Mouse (Mus musculus) ES-Bruce4 (cell line): ENCODE measurements at regions not wholly inside any gene's neighbourhood (a gene's known extent, or its start where the extent isn't known, plus 50 kb on each side); places are given as distances from the start of the nearest gene placed in this dataset.

Experiments used
- H3K27ac ChIP-seq: 2 replicates; pipeline ENCODE4 v1.5.1; 2012; ENCODE audit warnings: low read length, inconsistent platforms; ENCODE audit not compliant: insufficient read depth
- H3K27me3 ChIP-seq: 2 replicates; pipeline ENCODE4 v1.6.1; 2012; ENCODE audit warnings: mild to moderate bottlenecking, low read length, inconsistent platforms; ENCODE audit not compliant: control insufficient read depth, poor library complexity, insufficient read depth, severe bottlenecking
- H3K36me3 ChIP-seq: 2 replicates; pipeline ENCODE4 v1.6.1; 2012; ENCODE audit warnings: inconsistent platforms, mild to moderate bottlenecking, low read length, moderate library complexity; ENCODE audit not compliant: control insufficient read depth, poor library complexity, insufficient read depth, severe bottlenecking
- H3K4me1 ChIP-seq: one replicate; pipeline ENCODE4 v1.8.1; 2011; ENCODE audit warnings: low read length; ENCODE audit not compliant: control insufficient read depth, insufficient read depth
- H3K4me3 ChIP-seq: 2 replicates; pipeline ENCODE4 v1.5.1; 2011; ENCODE audit warnings: low read depth, mild to moderate bottlenecking, low read length
- H3K9ac ChIP-seq: 2 replicates; pipeline ENCODE4 v1.6.1; 2012; ENCODE audit warnings: low read depth, mild to moderate bottlenecking, inconsistent platforms; ENCODE audit not compliant: poor library complexity, severe bottlenecking
- H3K9me3 ChIP-seq: replicated peaks from 2 replicates; pipeline ENCODE4 v1.6.1; 2012; ENCODE audit warnings: mild to moderate bottlenecking, low read length, inconsistent platforms; ENCODE audit not compliant: control insufficient read depth, poor library complexity, insufficient read depth, severe bottlenecking
- CTCF ChIP-seq: IDR thresholded peaks from one replicate; pipeline ENCODE4 v1.8.1; 2011; ENCODE audit warnings: low read depth, low read length
- EP300 ChIP-seq: IDR thresholded peaks from 2 replicates; pipeline ENCODE4 v1.6.1; 2011; ENCODE audit warnings: low read depth, low read length; ENCODE audit not compliant: insufficient read depth
- POLR2A ChIP-seq: IDR thresholded peaks from one replicate; pipeline ENCODE4 v1.8.1; 2011; ENCODE audit warnings: low read length; ENCODE audit not compliant: insufficient read depth

- Histone ChIP-seq H3K4me3 (no peak overlapping the region), H3K36me3 (no peaks in the 10 kb centered on the region), H3K9ac (no peak overlapping the region), H3K4me1 (no peaks in the 10 kb centered on the region), H3K27ac (no peak overlapping the region), H3K27me3 (no peaks in the 10 kb centered on the region), H3K9me3 (no peaks in the 10 kb centered on the region)
- TF ChIP-seq CTCF (no peak), POLR2A (no peak), EP300 (no peak)
Measured at GRCm38 (mm10) chr1:15985579-15985978, 107.5 kb downstream of the 4930444P10Rik start.

DNA sequence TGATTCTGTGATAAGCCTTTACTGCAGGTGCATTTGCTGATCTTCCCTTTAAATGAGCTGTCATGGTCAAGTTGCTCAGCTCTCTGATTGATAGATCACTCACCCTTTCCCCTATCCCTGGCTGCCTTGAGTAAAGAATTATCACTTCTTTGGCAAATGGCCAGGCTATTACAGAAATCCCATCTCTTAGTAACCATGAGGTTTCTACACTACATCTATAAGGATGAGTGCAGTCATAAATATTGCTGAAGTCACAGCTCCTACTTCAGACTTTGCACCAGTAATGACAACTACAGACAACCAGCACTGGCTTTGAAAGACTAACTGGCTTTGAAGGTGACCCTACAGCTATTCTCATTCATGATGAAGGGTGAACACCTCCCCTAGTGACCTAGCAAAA, 113.8 kb downstream of the 4930444P10Rik start:
- H3K4me1 ChIP-seq, result no peaks in the 10 kb centered on the region
- H3K27me3 ChIP-seq, result no peaks in the 10 kb centered on the region
- H3K36me3 ChIP-seq, result no peaks in the 10 kb centered on the region
- no peak overlapping the region for H3K27ac ChIP-seq
- H3K9ac ChIP-seq, result no peak overlapping the region
- TF ChIP-seq CTCF, result no peak
- no peaks in the 10 kb centered on the region for H3K9me3 ChIP-seq
- H3K4me3 ChIP-seq, result no peak overlapping the region

- H3K27ac ChIP-seq, result no peak overlapping the region
- no peaks in the 10 kb centered on the region for H3K4me1 ChIP-seq
- H3K4me3 ChIP-seq, result no peak overlapping the region
- no peak overlapping the region for H3K9ac ChIP-seq
- TF ChIP-seq EP300 (no peak), POLR2A (no peak), CTCF (no peak)
- H3K9me3 ChIP-seq, result no peaks in the 10 kb centered on the region
- no peaks in the 10 kb centered on the region for H3K36me3 ChIP-seq
- H3K27me3 ChIP-seq, result no peaks in the 10 kb centered on the region
Measured at GRCm38 (mm10) chr1:15959578-15959977, 133.5 kb downstream of the 4930444P10Rik start.

DNA sequence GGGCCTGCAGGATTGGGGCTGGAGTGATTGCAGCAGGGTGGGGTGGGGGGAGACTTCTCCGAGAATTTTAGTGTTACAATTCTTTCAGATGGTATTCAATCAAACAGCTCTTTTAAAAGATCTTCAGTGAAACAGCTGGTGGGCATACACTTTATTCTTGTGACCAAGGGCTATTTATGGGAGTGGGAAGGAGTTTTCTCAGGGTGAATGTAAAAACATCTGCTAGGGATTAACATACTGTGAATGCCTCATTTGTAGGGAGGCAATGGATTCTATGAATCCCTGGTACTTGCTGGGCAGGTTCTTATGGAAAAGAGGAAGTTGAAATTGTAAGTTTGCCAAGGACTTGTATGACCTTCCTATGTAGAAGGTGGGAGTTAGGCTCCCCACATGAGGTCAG, 134.5 kb downstream of the 4930444P10Rik start:
- H3K27me3 ChIP-seq, result no peaks in the 10 kb centered on the region
- no peak overlapping the region for H3K27ac ChIP-seq
- H3K9ac ChIP-seq, result no peak overlapping the region
- no peak overlapping the region for H3K4me3 ChIP-seq
- no peak for TF ChIP-seq POLR2A
- TF ChIP-seq CTCF, result no peak
- no peak for TF ChIP-seq EP300
- H3K4me1 ChIP-seq, result no peaks in the 10 kb centered on the region
- H3K36me3 ChIP-seq, result no peaks in the 10 kb centered on the region
- H3K9me3 ChIP-seq, result no peaks in the 10 kb centered on the region

DNA sequence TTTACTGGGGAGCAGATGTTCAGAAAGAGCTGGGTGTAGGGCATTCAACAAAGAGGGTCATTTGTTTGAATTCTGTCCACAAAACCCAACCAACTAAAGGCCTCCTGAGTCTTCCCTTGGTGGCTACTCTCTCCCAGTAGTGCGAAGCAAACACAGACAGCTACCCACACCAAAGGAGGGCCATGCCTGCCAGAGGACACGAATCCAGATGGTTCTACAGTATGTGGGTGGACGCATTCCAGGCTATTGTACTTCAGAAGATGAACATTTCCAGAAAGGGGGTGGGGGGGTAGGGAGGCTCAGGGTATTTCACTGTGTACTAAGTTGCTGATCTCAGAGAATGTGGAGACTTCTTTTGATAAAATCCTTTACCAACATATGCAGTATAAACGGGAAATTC, 149.5 kb downstream of the 4930444P10Rik start:
- no peaks in the 10 kb centered on the region for H3K4me1 ChIP-seq
- TF ChIP-seq CTCF (no peak), EP300 (no peak), POLR2A (no peak)
- no peak overlapping the region for H3K27ac ChIP-seq
- no peaks in the 10 kb centered on the region for H3K36me3 ChIP-seq
- H3K9me3 ChIP-seq, result no peaks in the 10 kb centered on the region
- H3K27me3 ChIP-seq, result no peaks in the 10 kb centered on the region
- H3K4me3 ChIP-seq, result no peak overlapping the region
- H3K9ac ChIP-seq, result no peak overlapping the region

DNA sequence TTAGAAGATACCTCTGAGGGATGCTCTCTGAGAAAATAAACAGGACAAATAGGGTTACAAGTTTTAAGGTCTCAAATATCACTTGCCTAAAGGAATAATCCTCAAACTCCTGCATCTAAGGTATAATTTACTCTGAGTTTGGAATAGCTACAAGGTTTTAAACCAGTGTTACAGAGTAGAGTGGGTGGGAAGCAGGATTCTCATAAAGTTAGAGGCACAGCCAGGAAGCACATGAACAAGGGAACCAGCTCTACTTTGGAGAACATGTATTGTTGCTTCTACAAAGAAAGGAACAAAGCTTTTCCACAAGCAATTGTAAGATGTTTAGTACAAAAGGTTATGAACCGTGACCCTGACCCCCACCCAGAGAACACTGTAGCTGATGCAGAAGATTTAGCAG, 150.1 kb downstream of the 4930444P10Rik start:
- TF ChIP-seq EP300 (no peak), CTCF (no peak), POLR2A (no peak)
- Histone ChIP-seq H3K9ac (no peak overlapping the region), H3K27me3 (no peaks in the 10 kb centered on the region), H3K27ac (no peak overlapping the region), H3K4me3 (no peak overlapping the region), H3K9me3 (no peaks in the 10 kb centered on the region), H3K4me1 (no peaks in the 10 kb centered on the region), H3K36me3 (no peaks in the 10 kb centered on the region)
